Comparison of ENCODE assay signal across 18 mouse cellular contexts in the genomic region with DNA sequence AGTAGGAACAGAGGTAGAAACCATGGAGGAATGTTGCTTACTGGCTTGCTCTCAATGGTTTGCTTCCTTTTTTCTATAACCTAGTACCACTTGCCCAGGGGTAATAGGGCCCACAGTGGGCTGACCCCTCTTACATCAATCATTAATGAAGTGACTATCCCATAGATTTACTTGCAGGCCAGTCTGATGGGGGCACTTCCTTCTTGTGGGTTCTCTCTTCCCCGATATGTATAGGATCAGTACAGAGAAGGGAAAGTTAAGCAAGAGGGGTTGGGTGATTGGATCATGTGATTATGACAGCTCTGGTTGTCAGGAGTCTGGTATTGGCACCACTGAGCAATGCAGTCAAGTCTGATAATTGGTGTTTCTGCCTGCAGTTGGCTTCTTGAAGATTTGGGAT.
"Had no signal": no experiment of that assay in that cellular context is flagged by ENCODE, and none has a peak within 500 bp of the region (broad histone marks: within the 10 kb centered on the region; RNA-seq: fewer than 3 reads in every experiment).

No protein-coding gene starts in this region.

- ATAC-seq: liver, postnatal 0 days; midbrain, embryonic 16.5 days had no signal

- H3K4me1 ChIP-seq: liver, embryonic 13.5 days; liver, embryonic 15.5 days; megakaryocyte, embryonic 14.5 days; midbrain, embryonic 10.5 days; midbrain, embryonic 12.5 days; neural tube, embryonic 12.5 days; stomach, embryonic 15.5 days had no signal

- H3K9ac ChIP-seq: liver, embryonic 13.5 days; liver, embryonic 15.5 days; liver, postnatal 0 days; lung, embryonic 14.5 days; midbrain, embryonic 12.5 days; neural tube, embryonic 12.5 days; stomach, embryonic 15.5 days had no signal

- H3K27ac ChIP-seq: liver, embryonic 13.5 days; liver, embryonic 15.5 days; macrophage; midbrain, embryonic 10.5 days; midbrain, embryonic 12.5 days; neural tube, embryonic 12.5 days; stomach, embryonic 15.5 days; stomach, postnatal 0 days had no signal

- H3K27me3 ChIP-seq: liver, embryonic 13.5 days; liver, embryonic 15.5 days; neural tube, embryonic 12.5 days; stomach, embryonic 15.5 days had no signal

- DNase-seq: liver, embryonic 13.5 days; liver, postnatal 0 days; lung, embryonic 14.5 days; lung, postnatal 14 days; midbrain, embryonic 14.5 days; right cerebral cortex, postnatal 14 days; thymus, postnatal 14 days; thymus, postnatal 4 days had no signal

- H3K4me2 ChIP-seq: liver, embryonic 11.5 days; liver, embryonic 13.5 days; liver, embryonic 15.5 days; lung, embryonic 14.5 days; midbrain, embryonic 12.5 days; neural tube, embryonic 12.5 days; stomach, embryonic 15.5 days had no signal

- H3K36me3 ChIP-seq: liver, embryonic 13.5 days; liver, embryonic 15.5 days; midbrain, embryonic 10.5 days; midbrain, embryonic 12.5 days; neural tube, embryonic 12.5 days; stomach, embryonic 15.5 days had no signal

- H3K4me3 ChIP-seq: liver, embryonic 13.5 days; liver, embryonic 15.5 days; megakaryocyte, embryonic 14.5 days; midbrain, embryonic 10.5 days; midbrain, embryonic 12.5 days; neural tube, embryonic 12.5 days; stomach, embryonic 15.5 days had no signal

- H3K9me3 ChIP-seq: liver, embryonic 13.5 days; liver, embryonic 15.5 days; megakaryocyte, embryonic 14.5 days; midbrain, embryonic 10.5 days; midbrain, embryonic 12.5 days; neural tube, embryonic 12.5 days; stomach, embryonic 15.5 days had no signal
